Mouse (Mus musculus): ENCODE data around the gene Rbm6. TPM values are rescaled to one million over a fixed set of nuclear protein-coding genes. Genes with fewer than 3 reads are reported as not detected.

The Rbm6 gene
- total RNA-seq (2021) = 10 to 100 TPM; 25.1 to 25.2 TPM
- long read RNA-seq, experiment 1, transcript Rbm6-207 (21 exons, 3,716 nt) = major isoform, 10 of 24 reads
- long read RNA-seq, experiment 1, partial matches to known transcripts = 4 of 24 reads
- long read RNA-seq, experiment 1, other reads (novel, unspliced or antisense) = 6 of 24 reads
- long read RNA-seq, experiment 2, partial matches to known transcripts = 1 of 7 reads
- long read RNA-seq, experiment 2, other reads (novel, unspliced or antisense) = 3 of 7 reads

- no peak for DNase-seq
Observed at GRCm38 (mm10) chr9:107873137-107873536, at the start of gene Rbm6. Rbm6 (minus strand) TSS chr9:107873237.

DNA sequence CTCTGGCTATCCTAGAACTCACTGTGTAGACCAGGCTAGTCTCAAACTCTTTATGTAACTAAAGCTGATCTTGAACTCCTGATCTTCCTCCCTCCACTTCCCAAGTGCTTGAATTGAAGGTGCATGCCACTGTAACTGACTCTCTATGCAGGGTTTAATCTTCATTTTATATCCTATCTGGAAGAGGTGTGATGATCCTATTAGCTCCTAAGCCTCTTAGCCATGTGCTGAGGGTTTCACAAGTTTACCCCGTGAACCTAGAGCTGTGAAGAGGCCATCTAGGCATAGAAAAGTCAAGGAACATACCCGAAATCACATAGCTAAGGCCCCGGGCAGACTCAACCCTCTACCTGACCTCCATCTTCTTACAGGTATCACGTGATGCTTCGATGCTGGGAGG is 46.4 kb upstream of the Rbm6 start:
- no peak for DNase-seq

GRCm38 (mm10) chr9:107918884-107919283 is 45.8 kb upstream of the Rbm6 start:
- no peak for DNase-seq

GRCm38 (mm10) chr9:107917895-107918608 is 45.0 kb upstream of the Rbm6 start:
- DNase-seq = no peak

DNA sequence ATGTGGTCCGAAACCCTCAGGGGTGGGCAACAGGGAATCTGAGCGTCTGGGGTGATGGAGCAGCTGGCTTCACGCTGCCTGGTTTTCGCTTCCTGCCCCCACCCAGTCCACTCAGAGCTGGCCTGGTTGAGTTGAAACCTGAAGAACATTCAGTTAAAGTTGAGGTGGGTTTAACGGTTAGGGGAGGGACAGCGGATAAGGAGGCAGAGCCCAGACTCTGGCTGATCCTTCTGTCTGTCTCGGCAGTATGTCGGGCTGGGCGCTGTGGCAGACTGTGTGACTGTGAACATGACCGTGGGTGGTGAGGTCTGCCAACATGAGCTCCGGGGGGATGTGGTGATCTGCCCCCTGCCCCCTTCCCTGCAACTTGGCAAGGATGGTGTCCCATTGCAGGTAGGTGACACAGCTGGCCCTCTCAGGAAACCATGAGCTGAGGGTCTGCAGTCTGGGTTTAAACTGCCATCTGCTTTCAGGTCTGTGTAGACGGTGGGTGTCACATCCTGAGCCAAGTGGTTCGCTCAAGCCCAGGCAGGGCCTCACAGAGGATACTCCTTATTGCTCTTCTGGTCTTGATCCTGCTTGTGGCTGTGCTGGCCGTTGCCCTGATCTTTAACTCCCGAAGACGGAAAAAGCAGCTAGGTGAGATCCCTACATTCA is 41.9 kb upstream of the Rbm6 start:
- DNase-seq = no peak

- DNase-seq = peak in 1 of 2 experiments; percentile 19
Observed at GRCm38 (mm10) chr9:107910025-107910769, 37.2 kb upstream of the Rbm6 start.

DNA sequence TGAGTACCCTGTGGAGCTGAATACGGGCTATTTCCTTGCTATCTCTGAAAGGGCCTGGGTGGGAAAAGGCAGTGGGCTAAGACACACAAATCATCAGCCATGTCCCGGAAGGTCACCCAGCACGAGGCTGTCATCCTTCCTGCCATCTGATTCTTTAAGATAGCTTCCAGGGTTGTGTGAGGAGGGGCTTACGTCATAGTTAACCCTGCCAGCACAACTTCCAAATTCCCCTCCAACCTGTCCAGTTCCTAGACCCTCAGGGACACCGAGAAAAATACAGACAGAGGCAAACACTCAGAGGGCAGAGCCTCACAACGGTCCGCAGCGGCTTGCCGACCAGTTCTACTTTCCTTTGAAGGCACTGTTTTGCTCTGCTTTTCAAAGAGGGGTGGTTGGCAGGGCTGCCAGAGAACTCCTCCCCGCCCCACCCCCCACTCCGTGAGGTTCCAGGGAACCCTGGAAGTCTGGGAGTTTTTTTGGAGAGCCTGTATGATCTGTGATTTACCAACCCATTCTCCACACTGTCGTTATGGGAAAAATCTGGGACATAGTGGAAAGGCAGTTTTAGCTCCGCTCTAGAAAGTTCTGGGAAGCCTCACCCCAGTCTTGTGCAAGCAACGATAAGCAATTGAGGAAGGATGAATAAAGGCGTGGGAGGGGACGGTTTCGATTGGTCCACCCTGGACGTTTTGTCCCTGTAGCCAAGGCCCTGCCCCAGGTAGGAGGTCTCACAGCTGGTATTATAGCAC is 35.5 kb upstream of the Rbm6 start:
- DNase-seq = peak; percentile 75 to 86

DNA sequence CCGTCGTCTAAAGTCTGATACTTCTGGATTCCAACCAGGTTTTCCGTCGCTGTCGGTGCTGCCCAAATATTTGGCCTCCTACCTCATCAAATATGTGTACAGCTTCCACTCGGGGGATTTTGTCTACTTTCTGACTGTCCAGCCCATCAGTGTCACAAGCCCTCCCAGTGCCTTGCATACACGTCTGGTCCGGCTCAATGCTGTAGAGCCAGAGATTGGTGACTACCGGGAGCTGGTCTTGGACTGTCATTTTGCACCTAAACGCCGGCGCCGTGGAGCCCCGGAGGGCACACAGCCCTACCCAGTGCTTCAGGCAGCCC is 34.7 kb upstream of the Rbm6 start:
- peak; percentile 28 to 52 for DNase-seq

DNA sequence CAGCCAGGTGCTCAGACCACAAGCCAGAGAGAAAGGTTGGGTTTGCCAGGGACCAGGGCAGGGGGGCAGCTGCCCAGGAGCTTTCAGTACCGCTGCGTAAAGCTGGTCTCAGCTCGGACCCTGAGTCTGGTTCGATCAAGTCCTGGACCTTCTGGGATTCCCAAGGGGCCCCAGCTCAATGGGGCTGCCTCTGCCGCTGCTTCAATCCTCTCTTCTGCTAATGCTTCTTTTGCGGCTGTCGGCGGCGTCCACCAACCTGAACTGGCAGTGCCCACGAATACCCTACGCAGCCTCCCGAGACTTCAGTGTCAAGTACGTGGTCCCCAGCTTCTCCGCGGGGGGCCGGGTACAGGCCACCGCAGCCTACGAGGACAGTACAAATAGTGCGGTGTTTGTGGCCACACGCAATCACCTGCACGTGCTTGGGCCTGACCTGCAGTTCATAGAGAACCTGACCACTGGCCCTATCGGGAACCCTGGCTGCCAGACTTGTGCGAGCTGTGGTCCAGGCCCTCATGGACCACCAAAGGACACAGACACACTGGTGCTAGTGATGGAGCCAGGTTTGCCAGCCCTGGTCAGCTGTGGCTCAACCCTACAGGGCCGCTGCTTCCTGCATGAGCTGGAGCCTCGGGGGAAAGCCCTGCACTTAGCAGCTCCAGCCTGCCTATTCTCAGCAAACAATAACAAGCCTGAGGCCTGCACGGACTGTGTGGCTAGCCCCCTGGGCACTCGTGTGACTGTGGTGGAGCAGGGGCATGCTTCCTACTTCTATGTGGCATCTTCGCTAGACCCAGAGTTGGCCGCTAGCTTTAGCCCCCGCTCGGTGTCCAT is 34.1 kb upstream of the Rbm6 start:
- no peak for DNase-seq

DNA sequence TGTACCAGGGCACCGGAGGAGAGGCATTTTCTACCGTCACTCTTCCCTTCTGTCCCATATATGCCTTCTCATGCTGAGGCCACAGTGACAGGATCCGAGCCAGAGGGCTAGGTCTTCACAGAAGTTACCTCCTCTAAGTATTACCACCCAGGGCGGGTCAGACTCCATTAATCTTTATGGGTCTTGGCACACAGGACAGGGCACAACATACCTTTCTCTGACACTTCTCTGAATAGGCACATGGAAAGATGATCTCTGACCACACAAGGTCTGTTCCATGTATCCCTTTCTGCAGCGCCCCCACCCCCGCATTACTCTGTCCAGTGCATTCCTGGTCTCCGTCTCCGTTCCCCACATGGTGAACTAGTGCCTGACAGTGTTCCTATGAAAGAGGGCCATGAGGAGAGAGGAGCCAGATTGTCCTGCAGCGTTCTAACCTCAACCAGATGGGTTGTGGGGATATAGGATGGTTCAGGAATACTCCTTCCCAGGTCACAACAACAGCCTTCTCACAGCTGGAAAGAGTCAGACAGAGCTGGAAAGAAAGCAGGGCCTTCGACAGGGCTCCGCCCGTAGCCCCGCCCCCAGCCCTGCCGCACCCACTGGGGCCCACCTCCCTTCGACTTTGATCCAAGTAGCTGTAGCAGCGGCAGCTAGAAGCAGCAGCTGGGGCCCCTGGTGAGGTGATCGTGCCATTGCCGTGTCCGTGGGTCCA is 33.4 kb upstream of the Rbm6 start, which contains the start of gene Mst1r:
TSS of gene Mst1r (plus strand) at position 622 of the 715 bp plus-strand sequence.
- DNase-seq = peak; percentile 87 to 90

DNA sequence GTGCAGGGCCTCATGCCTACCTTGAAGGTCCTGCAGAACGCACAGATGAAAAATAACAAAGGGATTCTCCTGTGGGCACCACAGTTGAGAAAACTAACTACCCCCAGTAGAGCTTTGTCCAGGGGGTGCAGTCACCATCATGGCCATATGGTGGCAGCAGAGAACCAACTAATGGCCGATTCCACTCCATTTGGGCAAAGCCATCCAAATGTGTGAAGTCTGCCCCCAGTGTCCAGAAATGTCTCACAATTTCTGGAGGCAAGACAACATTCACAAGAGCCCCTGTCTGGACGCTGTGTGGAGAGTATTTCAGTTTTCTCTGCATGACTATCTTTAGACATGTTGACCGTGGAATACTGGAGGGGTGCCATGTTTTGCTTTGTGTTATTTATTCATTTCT is 31.7 kb upstream of the Rbm6 start:
- DNase-seq = peak; percentile 88 to 97

- DNase-seq = no peak
Observed at GRCm38 (mm10) chr9:107901627-107901914, 28.5 kb upstream of the Rbm6 start.

DNA sequence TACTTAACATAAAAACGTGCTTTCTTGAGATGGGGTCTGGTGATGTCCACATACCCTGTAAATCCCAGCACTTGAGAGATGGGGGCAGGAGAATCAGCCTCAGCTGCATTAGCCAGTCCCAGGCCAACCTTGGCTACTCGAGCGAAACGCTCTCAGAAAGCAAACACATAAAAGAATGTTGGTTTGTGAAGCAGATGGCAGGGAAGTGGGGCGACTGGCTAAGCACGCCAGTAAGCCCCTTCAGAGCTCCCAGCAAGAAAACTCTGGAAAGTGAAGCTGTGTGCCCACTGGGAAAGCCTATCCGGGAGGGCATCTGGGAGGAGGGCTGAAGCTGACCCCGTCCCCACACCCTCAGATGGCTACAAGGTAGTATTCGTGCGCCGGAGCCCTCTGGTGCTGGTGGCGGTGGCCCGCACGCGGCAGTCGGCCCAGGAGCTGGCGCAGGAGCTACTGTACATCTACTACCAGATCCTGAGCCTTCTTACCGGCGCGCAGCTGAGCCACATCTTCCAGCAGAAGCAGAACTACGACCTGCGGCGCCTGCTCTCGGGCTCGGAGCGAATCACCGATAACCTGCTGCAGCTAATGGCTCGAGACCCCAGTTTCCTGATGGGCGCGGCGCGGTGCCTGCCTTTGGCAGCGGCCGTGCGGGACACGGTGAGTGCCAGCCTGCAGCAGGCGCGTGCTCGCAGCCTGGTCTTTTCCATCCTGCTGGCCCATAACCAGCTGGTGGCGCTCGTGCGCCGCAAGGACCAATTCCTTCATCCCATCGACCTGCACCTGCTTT is 28.0 kb upstream of the Rbm6 start:
- no peak for DNase-seq

DNA sequence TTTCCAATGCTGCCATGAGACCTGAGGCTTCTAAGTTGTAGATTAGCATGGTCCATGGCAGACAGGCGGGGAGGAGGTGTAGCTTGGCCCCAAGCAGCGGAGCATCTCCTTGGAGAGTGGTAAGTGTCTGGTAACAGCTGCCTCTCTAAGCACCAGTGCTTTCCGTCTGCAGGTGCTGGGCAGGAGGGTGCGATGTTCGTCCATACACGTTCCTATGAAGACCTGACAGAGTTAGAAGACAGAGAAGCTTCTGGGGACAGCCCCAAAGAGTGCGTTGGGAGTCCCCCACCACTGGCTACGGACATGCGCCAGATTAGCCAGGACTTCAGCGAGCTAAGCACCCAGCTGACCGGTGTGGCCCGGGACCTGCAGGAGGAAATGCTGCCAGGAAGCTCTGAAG is 26.8 kb upstream of the Rbm6 start:
- DNase-seq = no peak

- no peak for DNase-seq
Observed at GRCm38 (mm10) chr9:107898563-107898962, 25.5 kb upstream of the Rbm6 start.

- DNase-seq = no peak
Observed at GRCm38 (mm10) chr9:107891023-107891422, 18.0 kb upstream of the Rbm6 start.

- DNase-seq = no peak
Observed at GRCm38 (mm10) chr9:107890260-107890659, 17.2 kb upstream of the Rbm6 start.

- DNase-seq = peak in 1 of 2 experiments; percentile 20
Observed at GRCm38 (mm10) chr9:107888267-107888850, 15.3 kb upstream of the Rbm6 start.

DNA sequence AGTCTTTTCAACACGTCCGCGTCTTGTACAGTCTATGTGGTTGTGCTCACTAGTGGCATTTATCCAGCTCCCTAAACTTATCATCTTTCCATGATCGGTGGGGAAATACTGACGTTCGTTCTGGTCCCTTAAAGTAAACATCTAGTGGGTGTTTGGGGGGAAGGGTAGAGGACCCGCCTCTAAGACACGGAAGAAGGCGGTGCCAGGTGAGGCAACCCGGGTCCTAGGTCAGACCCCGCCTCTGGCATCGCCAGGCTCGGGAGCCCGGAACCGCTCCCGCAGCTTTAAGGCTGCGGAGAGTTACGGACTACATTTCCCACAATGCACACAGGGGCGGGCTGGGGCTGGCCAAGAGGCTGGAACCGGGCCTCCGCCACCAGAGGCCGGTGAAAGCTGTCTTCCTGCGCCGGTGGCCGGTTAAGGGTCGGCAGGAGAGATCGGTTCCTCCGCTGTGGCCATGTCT is 14.8 kb upstream of the Rbm6 start, which contains the start of gene Mon1a:
TSS of gene Mon1a (plus strand) at position 348 of the 463 bp plus-strand sequence.
- DNase-seq = peak; percentile 91 to 96
